ENCODE assay signal across 8 mouse cellular contexts in the genomic region with DNA sequence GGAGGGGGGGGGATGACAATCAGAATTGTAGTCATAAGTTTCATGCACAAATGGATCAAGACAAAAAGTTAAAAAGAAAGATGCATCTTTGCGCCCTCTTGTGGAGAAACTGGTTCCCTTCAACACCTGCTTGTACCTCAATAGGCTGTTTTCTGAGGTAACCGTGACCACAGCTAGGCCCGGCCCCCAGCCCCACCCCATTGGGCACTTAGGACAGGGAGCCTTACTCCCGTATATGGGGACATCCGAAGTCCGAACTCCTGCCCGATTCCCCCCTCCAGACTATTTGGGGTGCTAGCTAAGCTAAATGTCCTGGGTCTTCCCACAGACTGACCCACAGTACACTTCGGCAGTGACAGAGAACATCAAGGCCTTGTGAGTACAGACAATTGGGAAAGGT. TPM values are rescaled to one million over a fixed set of nuclear protein-coding genes. Genes with fewer than 3 reads are reported as not detected.
DNase-seq lines count a peak whose midpoint lies in the region; ATAC-seq lines count a peak whose summit lies in the region.

No protein-coding gene starts in this region.

- peak; percentile 64 for ATAC-seq in CD4-positive, CD25-positive, alpha-beta regulatory T cell, adult 4 months

- peak; percentile 83 for DNase-seq in 416B (ENCODE audit: low read depth)
- DNase-seq in cerebellum, adult 9-11 months: peak; percentile 77
- DNase-seq in forelimb bud, embryonic 11.5 days (ENCODE audit: low read depth, low spot score): peak; percentile 75
- DNase-seq in kidney, postnatal 10 days: peak; percentile 78
- DNase-seq in lung, postnatal 25 days (ENCODE audit: low spot score): peak; percentile 79
- peak; percentile 70 to 83 for DNase-seq in spleen, postnatal 4 days (ENCODE audit: low spot score in 2 of 2)
- no peak for DNase-seq in layer of hippocampus, adult 9-11 months

RNA-seq across cellular contexts. Expression of gene Ltc4s, which starts 7.0 kb away (rescaled TPM):
- polyA plus RNA-seq in CD4-positive, CD25-positive, alpha-beta regulatory T cell, adult 4 months (2017; shearing (Covaris generic)): not detected

RNA-seq across cellular contexts. Expression of gene Mgat4b, which starts 20.7 kb away (rescaled TPM):
- polyA plus RNA-seq in CD4-positive, CD25-positive, alpha-beta regulatory T cell, adult 4 months (2017; shearing (Covaris generic)): 1 to 10 TPM; 1.1 to 1.7 TPM

RNA-seq across cellular contexts. Expression of gene Sqstm1, which starts 20.8 kb away (rescaled TPM):
- 10 to 100 TPM; 74.8 to 88.4 TPM for polyA plus RNA-seq in CD4-positive, CD25-positive, alpha-beta regulatory T cell, adult 4 months (2017; shearing (Covaris generic))

RNA-seq across cellular contexts. Expression of gene Mrnip, which starts 57.2 kb away (rescaled TPM):
- polyA plus RNA-seq in CD4-positive, CD25-positive, alpha-beta regulatory T cell, adult 4 months (2017; shearing (Covaris generic)): 10 to 100 TPM in 1 of 2 experiments, 1 to 10 TPM in 1; 7.9 to 11.7 TPM
